Mouse (Mus musculus): ENCODE data around the gene Rgl1.

GRCm38 (mm10) chr1:152809541-152810252 is 43.5 kb upstream of the Rgl1 start:
- TF ChIP-seq EP300 (IDR thresholded peaks at IDR 0.05; ENCODE audit: low read depth) (no peak), CTCF (IDR thresholded peaks at IDR 0.05; ENCODE audit: low read depth) (peak; percentile 22; the same call in 1 of the 2 replicates)

Data from heart, postnatal 0 days (tissue).